Mouse (Mus musculus) thymus, postnatal 36 days (tissue): ENCODE data around the gene Crispld2.

Experiments
- DNase-seq, 2 experiments: peaks; one replicate each; pipeline ENCODE4 v3.0.0; 2022; ENCODE audit warnings: mixed read lengths in 2 of 2

Gene Crispld2

GRCm38 (mm10) chr8:119992249-119992648 lies at the start of gene Crispld2:
Gene Crispld2, plus strand, starts transcription at chr8:119992438.
- DNase-seq = peak; percentile 88 to 92

- no peak for DNase-seq
Observed at GRCm38 (mm10) chr8:119943616-119944015, 48.6 kb upstream of the Crispld2 start.

- DNase-seq = peak; percentile 66 to 74
Observed at GRCm38 (mm10) chr8:119944096-119944811, 48.0 kb upstream of the Crispld2 start.

- peak; percentile 24 to 29 for DNase-seq
Observed at GRCm38 (mm10) chr8:119946326-119946865, 45.8 kb upstream of the Crispld2 start.

GRCm38 (mm10) chr8:119947653-119948052 lies 44.6 kb upstream of the Crispld2 start:
- DNase-seq = no peak

- DNase-seq = no peak
Observed at GRCm38 (mm10) chr8:119948340-119948739, 43.9 kb upstream of the Crispld2 start.

- no peak for DNase-seq
Observed at GRCm38 (mm10) chr8:119952282-119952681, 40.0 kb upstream of the Crispld2 start.

- no peak for DNase-seq
Observed at GRCm38 (mm10) chr8:119952747-119953146, 39.5 kb upstream of the Crispld2 start.

- DNase-seq = no peak
Observed at GRCm38 (mm10) chr8:119955333-119955732, 36.9 kb upstream of the Crispld2 start.

- no peak for DNase-seq
Observed at GRCm38 (mm10) chr8:119958076-119958475, 34.2 kb upstream of the Crispld2 start.

- DNase-seq = no peak
Observed at GRCm38 (mm10) chr8:119960531-119961104, 31.6 kb upstream of the Crispld2 start.

GRCm38 (mm10) chr8:119964859-119965258 lies 27.4 kb upstream of the Crispld2 start:
- DNase-seq = no peak

GRCm38 (mm10) chr8:119967435-119967834 lies 24.8 kb upstream of the Crispld2 start:
- DNase-seq = no peak

- no peak for DNase-seq
Observed at GRCm38 (mm10) chr8:119970169-119970568, 22.1 kb upstream of the Crispld2 start.

GRCm38 (mm10) chr8:119972558-119972957 lies 19.7 kb upstream of the Crispld2 start:
- DNase-seq = peak; percentile 13 to 47

GRCm38 (mm10) chr8:119978770-119979381 lies 13.4 kb upstream of the Crispld2 start:
- no peak for DNase-seq

- DNase-seq = no peak
Observed at GRCm38 (mm10) chr8:119981253-119981652, 11.0 kb upstream of the Crispld2 start.

- peak; percentile 26 to 30 for DNase-seq
Observed at GRCm38 (mm10) chr8:119984085-119984484, 8.2 kb upstream of the Crispld2 start.

GRCm38 (mm10) chr8:119986174-119986573 lies 6.1 kb upstream of the Crispld2 start:
- no peak for DNase-seq

- DNase-seq = no peak
Observed at GRCm38 (mm10) chr8:119988087-119988486, 4.2 kb upstream of the Crispld2 start.

GRCm38 (mm10) chr8:119994114-119994513 lies 1.9 kb downstream of the Crispld2 start:
- no peak for DNase-seq

- no peak for DNase-seq
Observed at GRCm38 (mm10) chr8:119994556-119994955, 2.3 kb downstream of the Crispld2 start.

- no peak for DNase-seq
Observed at GRCm38 (mm10) chr8:119997266-119997665, 5.0 kb downstream of the Crispld2 start.

GRCm38 (mm10) chr8:120000461-120000860 lies 8.2 kb downstream of the Crispld2 start:
- no peak for DNase-seq
